Mouse (Mus musculus): ENCODE data around the gene Ppfia1.

DNA sequence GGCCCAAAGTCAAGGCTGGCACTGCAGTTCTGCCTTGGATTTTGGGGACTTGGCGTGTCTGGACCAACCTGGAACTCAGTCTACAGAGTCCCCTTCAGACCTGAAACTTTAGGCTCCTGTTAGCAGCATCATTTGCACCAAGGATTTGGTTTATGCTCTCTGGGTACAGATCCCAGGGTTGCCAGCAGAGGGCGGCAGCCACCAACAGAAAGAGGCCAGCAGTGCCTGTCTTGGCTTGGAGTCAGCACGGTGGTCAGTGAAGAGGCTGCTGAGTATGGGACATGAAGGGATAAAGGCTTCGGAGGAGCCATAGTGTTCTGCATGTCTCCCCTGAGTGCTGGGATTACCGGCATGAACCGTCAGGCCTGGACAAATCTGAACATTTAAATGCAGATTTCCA lies 32.1 kb upstream of the Ppfia1 start:
- TF ChIP-seq CTCF (IDR thresholded peaks at IDR 0.05; ENCODE audit: low read depth): peak; percentile 94
- TF ChIP-seq EP300 (IDR thresholded peaks at IDR 0.05; ENCODE audit: low read depth): no peak
